Mouse (Mus musculus) urinary bladder, postnatal 0 days (tissue): ENCODE data around the gene Trim2. TPM values are rescaled to one million over a fixed set of nuclear protein-coding genes. Genes with fewer than 3 reads are reported as not detected.

Experiments
- polyA plus RNA-seq: library from polyadenylated mRNA; unstranded; fragments of >200 nt; fragmentation: Nextera tagmentation; extraction: Ambion mirVana; gene quantifications from 2 replicates; pipeline ENCODE4 v1.2.1, GENCODE M21; 2015

Trim2 gene
- 9.1 and 9.4 TPM in 2 replicates for polyA plus RNA-seq

GRCm38 (mm10) chr3:84306777-84307176, at the start of gene Trim2:
Trim2 (minus strand) TSS chr3:84306877.

GRCm38 (mm10) chr3:84173581-84174154, 133.0 kb downstream of the Trim2 start, which contains the start of gene Gm6525:
Gm6525 (plus strand) TSS chr3:84174104.

GRCm38 (mm10) chr3:84155558-84156006, 151.1 kb downstream of the Trim2 start, which contains the start of gene Mnd1:
Mnd1 (minus strand) TSS chr3:84155786.

Other genes with a start within 250 kb of the Trim2 start
- gene Mnd1, start 151.1 kb downstream of the Trim2 start, polyA plus RNA-seq: 8.7 and 13.4 TPM in 2 replicates
- gene Gm6525, start 132.8 kb downstream of the Trim2 start, polyA plus RNA-seq: 0.20 and 0.36 TPM in 2 replicates
- 19.8 and 25.1 TPM in 2 replicates for gene Fhdc1, start 173.6 kb upstream of the Trim2 start, polyA plus RNA-seq